Mouse (Mus musculus): ENCODE data around the gene Acr. TPM values are rescaled to one million over a fixed set of nuclear protein-coding genes. Genes with fewer than 3 reads are reported as not detected.

Gene Acr
- not detected in 2 replicates for polyA plus RNA-seq (2016; fragmentation: Nextera tagmentation; extraction: Ambion mirVana)

DNA sequence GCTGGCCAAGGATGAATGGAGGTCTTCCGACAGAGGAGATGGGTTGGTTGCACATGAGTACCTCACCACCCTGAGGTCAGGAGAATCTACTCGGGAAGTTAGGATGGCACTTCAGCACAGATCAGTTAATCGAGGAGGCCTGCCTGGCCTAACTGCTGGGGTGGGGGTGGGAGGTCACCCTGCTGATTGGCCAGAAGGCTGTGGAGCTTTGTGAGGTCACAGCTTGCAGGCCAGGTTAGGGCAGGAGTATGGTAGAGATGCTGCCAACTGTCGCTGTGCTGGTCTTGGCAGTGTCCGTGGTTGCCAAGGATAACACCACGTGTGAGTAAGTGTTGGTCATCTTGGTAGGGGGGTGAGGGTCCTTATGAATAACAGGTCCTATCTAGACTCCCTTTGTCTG, at the start of gene Acr:
TSS of gene Acr (plus strand) at position 213 of the 400 bp plus-strand sequence.
- H3K4me3 ChIP-seq, result no peak within 1 kb of the TSS
- H3K9me3 ChIP-seq (replicated peaks), result no peaks in the 10 kb centered on the region
- no peak within 1 kb of the TSS for H3K4me2 ChIP-seq
- ATAC-seq, result no peak
- peaks cover 6% of the 10 kb centered on the region; the same call in 1 of the 2 replicates for H3K4me1 ChIP-seq
- H3K27ac ChIP-seq, result no peak within 1 kb of the TSS
- H3K27me3 ChIP-seq (replicated peaks), result no peaks in the 10 kb centered on the region
- no peaks in the 10 kb centered on the region for H3K36me3 ChIP-seq
- 72% methylated on average over 6 of the region's 6 CpGs for WGBS (ENCODE audit: insufficient replicate concordance)
- H3K9ac ChIP-seq, result no peak within 1 kb of the TSS

- H3K27ac ChIP-seq, result no peak overlapping the region
- H3K27me3 ChIP-seq (replicated peaks), result peaks cover 28% of the 10 kb centered on the region
- ATAC-seq, result no peak
- H3K9ac ChIP-seq, result no peak overlapping the region
- no peak overlapping the region for H3K4me2 ChIP-seq
- WGBS (ENCODE audit: insufficient replicate concordance), result 67% methylated on average over 7 of the region's 7 CpGs
- no peak overlapping the region for H3K4me3 ChIP-seq
- no peaks in the 10 kb centered on the region for H3K4me1 ChIP-seq
- no peaks in the 10 kb centered on the region for H3K9me3 ChIP-seq (replicated peaks)
- peaks cover 29% of the 10 kb centered on the region for H3K36me3 ChIP-seq
Measured at GRCm38 (mm10) chr15:89521951-89522350, 46.2 kb upstream of the Acr start.

- H3K36me3 ChIP-seq, result peaks cover 29% of the 10 kb centered on the region
- H3K4me1 ChIP-seq, result no peaks in the 10 kb centered on the region
- WGBS (ENCODE audit: insufficient replicate concordance), result 77% methylated on average over 10 of the region's 10 CpGs
- ATAC-seq, result no peak
- H3K9ac ChIP-seq, result no peak overlapping the region
- peaks cover 26% of the 10 kb centered on the region for H3K27me3 ChIP-seq (replicated peaks)
- no peaks in the 10 kb centered on the region for H3K9me3 ChIP-seq (replicated peaks)
- no peak overlapping the region for H3K4me3 ChIP-seq
- H3K4me2 ChIP-seq, result no peak overlapping the region
- no peak overlapping the region for H3K27ac ChIP-seq
Measured at GRCm38 (mm10) chr15:89522566-89523282, 45.4 kb upstream of the Acr start.

- Histone ChIP-seq H3K27me3 (replicated peaks) (peaks cover 26% of the 10 kb centered on the region), H3K4me3 (peak overlapping the region; percentile 35), H3K27ac (no peak overlapping the region), H3K4me1 (no peaks in the 10 kb centered on the region), H3K9me3 (replicated peaks) (no peaks in the 10 kb centered on the region), H3K4me2 (peak overlapping the region; percentile 61), H3K36me3 (peaks cover 27% of the 10 kb centered on the region), H3K9ac (no peak overlapping the region)
- 55% methylated on average over 42 of the region's 47 CpGs for WGBS (ENCODE audit: insufficient replicate concordance)
- no peak for ATAC-seq
Measured at GRCm38 (mm10) chr15:89523283-89523832, 44.8 kb upstream of the Acr start.

- Histone ChIP-seq H3K4me1 (no peaks in the 10 kb centered on the region), H3K4me2 (peak overlapping the region; percentile 59), H3K9me3 (replicated peaks) (no peaks in the 10 kb centered on the region), H3K27me3 (replicated peaks) (peaks cover 26% of the 10 kb centered on the region), H3K4me3 (peak overlapping the region; percentile 43), H3K9ac (no peak overlapping the region), H3K36me3 (peaks cover 25% of the 10 kb centered on the region), H3K27ac (no peak overlapping the region)
- 78% methylated on average over 43 of the region's 52 CpGs for WGBS (ENCODE audit: insufficient replicate concordance)
- no peak for ATAC-seq
Measured at GRCm38 (mm10) chr15:89524001-89524571, 44.0 kb upstream of the Acr start.

DNA sequence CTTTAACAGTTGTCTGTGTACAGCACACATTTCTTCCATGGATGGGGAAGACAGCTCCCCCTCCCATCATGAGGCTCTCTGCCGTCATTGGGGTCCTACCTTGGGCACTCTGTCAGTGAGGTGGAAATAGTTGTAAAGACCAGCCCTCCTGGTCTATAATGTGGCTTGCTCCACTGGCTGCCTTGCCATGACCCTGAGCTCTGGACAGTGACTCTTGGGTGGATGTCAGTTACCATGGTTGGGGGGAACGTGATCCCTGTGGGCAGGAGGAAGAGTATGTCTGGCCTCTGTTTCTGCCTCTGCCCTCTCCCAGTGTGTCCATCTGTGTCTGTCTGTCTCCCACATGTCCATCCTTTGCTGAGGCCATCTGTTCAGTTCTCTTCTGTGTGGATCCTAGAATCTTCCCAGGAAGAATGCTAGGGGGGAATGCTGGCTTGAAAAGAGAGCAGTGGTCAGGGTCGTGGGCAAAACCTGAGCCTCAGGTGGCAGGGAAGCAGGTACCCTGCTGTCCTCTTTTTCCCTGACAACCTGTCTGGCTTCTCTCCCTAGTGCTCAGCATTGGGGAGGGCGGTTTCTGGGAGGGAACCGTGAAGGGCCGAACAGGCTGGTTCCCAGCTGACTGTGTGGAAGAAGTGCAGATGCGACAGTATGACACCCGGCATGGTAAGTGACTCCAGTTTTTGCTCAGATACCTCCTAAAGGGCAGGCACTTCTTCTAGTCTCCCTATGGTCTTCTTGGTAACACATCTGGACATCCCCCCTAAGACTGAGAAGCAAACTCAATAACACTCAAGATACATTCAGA, 43.3 kb upstream of the Acr start:
- no peak overlapping the region for H3K27ac ChIP-seq
- peaks cover 26% of the 10 kb centered on the region for H3K27me3 ChIP-seq (replicated peaks)
- H3K9ac ChIP-seq, result no peak overlapping the region
- 77% methylated on average over 8 of the region's 8 CpGs for WGBS (ENCODE audit: insufficient replicate concordance)
- peaks cover 25% of the 10 kb centered on the region for H3K36me3 ChIP-seq
- no peaks in the 10 kb centered on the region for H3K9me3 ChIP-seq (replicated peaks)
- ATAC-seq, result no peak
- H3K4me1 ChIP-seq, result no peaks in the 10 kb centered on the region
- H3K4me3 ChIP-seq, result no peak overlapping the region
- H3K4me2 ChIP-seq, result no peak overlapping the region

- no peak for ATAC-seq
- WGBS (ENCODE audit: insufficient replicate concordance), result 79% methylated on average over 8 of the region's 8 CpGs
- Histone ChIP-seq H3K4me3 (no peak overlapping the region), H3K36me3 (peaks cover 25% of the 10 kb centered on the region), H3K27me3 (replicated peaks) (peaks cover 26% of the 10 kb centered on the region), H3K4me1 (no peaks in the 10 kb centered on the region), H3K9me3 (replicated peaks) (no peaks in the 10 kb centered on the region), H3K27ac (no peak overlapping the region), H3K9ac (no peak overlapping the region), H3K4me2 (no peak overlapping the region)
Measured at GRCm38 (mm10) chr15:89525464-89525863, 42.7 kb upstream of the Acr start.

GRCm38 (mm10) chr15:89525896-89526295, 42.2 kb upstream of the Acr start:
- no peak for ATAC-seq
- Histone ChIP-seq H3K9me3 (replicated peaks) (no peaks in the 10 kb centered on the region), H3K4me1 (no peaks in the 10 kb centered on the region), H3K27me3 (replicated peaks) (peaks cover 26% of the 10 kb centered on the region), H3K4me2 (no peak overlapping the region), H3K27ac (no peak overlapping the region), H3K36me3 (peaks cover 25% of the 10 kb centered on the region), H3K4me3 (no peak overlapping the region), H3K9ac (no peak overlapping the region)
- WGBS (ENCODE audit: insufficient replicate concordance), result 62% methylated on average over 7 of the region's 7 CpGs

DNA sequence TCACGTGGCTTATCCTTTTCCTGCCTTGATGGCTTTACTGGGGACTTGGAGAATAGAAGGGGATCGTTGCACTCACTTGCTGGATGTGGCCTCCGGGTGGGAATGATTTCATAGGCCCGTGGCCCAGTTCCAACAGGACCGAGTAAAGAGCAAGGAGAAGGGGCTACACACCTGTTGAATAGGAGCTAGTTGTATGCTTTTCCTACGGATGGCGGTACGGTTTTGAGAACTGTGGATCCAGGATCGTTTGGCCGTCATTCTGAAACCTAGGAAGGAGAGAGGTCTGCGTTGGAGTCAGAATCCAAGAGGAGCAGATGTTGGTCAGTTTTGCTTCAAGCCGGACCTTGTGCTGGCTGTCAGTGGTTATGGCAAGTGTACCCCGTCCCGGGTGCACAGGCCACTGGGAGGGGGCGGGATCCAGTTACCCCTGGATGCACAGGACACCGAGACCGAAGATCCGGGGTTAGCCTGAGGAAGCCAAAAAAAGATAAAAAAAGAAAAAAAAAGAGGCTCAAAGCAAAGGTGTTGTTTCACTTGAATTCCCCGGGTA, 41.3 kb upstream of the Acr start:
- Histone ChIP-seq H3K9me3 (replicated peaks) (no peaks in the 10 kb centered on the region), H3K4me3 (no peak overlapping the region), H3K27me3 (replicated peaks) (peaks cover 22% of the 10 kb centered on the region; the same call in 1 of the 2 replicates), H3K9ac (no peak overlapping the region), H3K36me3 (peaks cover 20% of the 10 kb centered on the region), H3K4me2 (no peak overlapping the region), H3K4me1 (no peaks in the 10 kb centered on the region), H3K27ac (no peak overlapping the region)
- WGBS (ENCODE audit: insufficient replicate concordance), result 80% methylated on average over 19 of the region's 19 CpGs
- no peak for ATAC-seq

DNA sequence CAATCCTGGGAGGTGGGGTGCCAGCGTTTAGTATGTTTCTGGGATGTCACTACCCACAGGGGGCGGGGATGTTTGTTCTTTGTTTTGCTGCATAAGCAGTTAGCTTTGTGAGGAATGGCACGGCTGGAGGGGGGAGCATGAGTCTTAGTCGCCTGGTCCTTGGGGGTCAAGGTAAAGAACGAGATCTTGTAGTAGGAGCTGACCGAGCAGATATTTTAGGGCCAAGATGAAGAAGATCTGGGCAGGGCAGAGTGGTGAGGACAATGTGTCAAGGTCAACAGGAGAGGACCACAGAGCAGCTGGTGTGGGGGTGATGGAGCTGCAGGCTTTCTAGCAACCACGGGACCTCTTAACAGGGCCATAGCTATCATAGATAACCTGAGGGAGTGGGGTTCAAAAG, 40.7 kb upstream of the Acr start:
- H3K9me3 ChIP-seq (replicated peaks), result no peaks in the 10 kb centered on the region
- WGBS (ENCODE audit: insufficient replicate concordance), result 71% methylated on average over 7 of the region's 7 CpGs
- H3K4me2 ChIP-seq, result no peak overlapping the region
- H3K4me1 ChIP-seq, result no peaks in the 10 kb centered on the region
- peaks cover 22% of the 10 kb centered on the region; the same call in 1 of the 2 replicates for H3K27me3 ChIP-seq (replicated peaks)
- H3K9ac ChIP-seq, result no peak overlapping the region
- H3K27ac ChIP-seq, result no peak overlapping the region
- H3K36me3 ChIP-seq, result peaks cover 17% of the 10 kb centered on the region
- H3K4me3 ChIP-seq, result no peak overlapping the region
- no peak for ATAC-seq

DNA sequence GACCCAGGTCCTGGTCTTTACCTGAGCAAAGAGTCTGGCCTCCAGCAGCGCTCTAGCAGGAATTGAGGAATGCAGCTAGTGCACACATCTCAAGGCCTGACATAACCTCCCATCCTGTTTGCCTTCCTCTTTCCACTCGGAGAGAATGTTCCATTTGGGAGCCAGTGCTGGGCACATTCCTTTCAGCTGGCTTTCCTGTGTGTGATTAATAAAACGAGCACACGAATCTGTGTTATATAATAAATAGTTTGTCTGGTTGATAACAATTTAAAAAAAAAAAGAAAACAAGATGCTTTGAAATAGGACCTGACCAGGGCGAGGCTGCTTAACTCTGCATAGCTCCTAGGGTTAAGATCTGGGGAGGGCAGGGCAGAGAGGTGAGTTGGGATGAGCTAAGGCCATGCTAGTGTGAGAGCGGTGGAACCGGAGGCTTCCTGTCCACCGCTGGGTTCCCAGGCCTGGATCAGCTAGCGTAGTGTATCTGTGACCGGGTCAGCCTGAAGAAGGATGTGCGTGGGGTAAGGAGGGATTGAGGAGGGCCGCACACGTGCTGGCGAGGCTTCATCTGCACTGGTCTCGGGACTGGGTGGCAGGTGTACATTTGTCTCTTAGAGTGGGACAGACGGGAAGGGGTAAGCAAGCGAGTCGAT, 39.8 kb upstream of the Acr start:
- Histone ChIP-seq H3K9ac (no peak overlapping the region), H3K4me3 (no peak overlapping the region), H3K36me3 (peaks cover 23% of the 10 kb centered on the region), H3K9me3 (replicated peaks) (no peaks in the 10 kb centered on the region), H3K4me2 (no peak overlapping the region), H3K27ac (no peak overlapping the region), H3K4me1 (no peaks in the 10 kb centered on the region), H3K27me3 (replicated peaks) (peaks cover 14% of the 10 kb centered on the region; the same call in 1 of the 2 replicates)
- ATAC-seq, result no peak
- WGBS (ENCODE audit: insufficient replicate concordance), result 81% methylated on average over 18 of the region's 18 CpGs

All from liver, embryonic 12.5 days (tissue).